Mouse (Mus musculus) midbrain, embryonic 13.5 days (tissue): Measurements from ENCODE around the gene Olfr51. TPM values are rescaled to one million over a fixed set of nuclear protein-coding genes. Genes with fewer than 3 reads are reported as not detected.
"Not testable (repeated sequence)": the region's sequence is repeated elsewhere in the genome, so short reads cannot be mapped to it uniquely, and the experiment has no call there.

Experiments
- ATAC-seq: fragments of 200-750 bp; cut with Nextera tagmentation; 2 replicates; pipeline ENCODE4 v1.8.0; 2017; ENCODE audit warnings: mild to moderate bottlenecking, moderate TSS enrichment, moderate library complexity
- H3K27ac ChIP-seq: fragments of 300-500 bp; sonication (generic); 2 replicates; pipeline ENCODE4 v1.5.1; 2015; ENCODE audit warnings: inconsistent platforms, mild to moderate bottlenecking, moderate library complexity
- H3K27me3 ChIP-seq: fragments of 300-500 bp; sonication (generic); 2 replicates; pipeline ENCODE4 v1.6.1; 2015; ENCODE audit warnings: mild to moderate bottlenecking, inconsistent platforms
- H3K36me3 ChIP-seq: fragments of 300-500 bp; sonication (generic); 2 replicates; pipeline ENCODE4 v1.6.1; 2015; ENCODE audit warnings: mild to moderate bottlenecking, inconsistent platforms
- H3K4me1 ChIP-seq: fragments of 300-500 bp; sonication (generic); replicated peaks from 2 replicates; pipeline ENCODE4 v1.6.1; 2015; ENCODE audit warnings: inconsistent platforms
- H3K4me2 ChIP-seq: fragments of 300-500 bp; sonication (generic); replicated peaks from 2 replicates; pipeline ENCODE4 v1.6.1; 2015; ENCODE audit warnings: moderate library complexity, mild to moderate bottlenecking, inconsistent platforms
- H3K4me3 ChIP-seq: fragments of 300-500 bp; sonication (generic); replicated peaks from 2 replicates; pipeline ENCODE4 v1.5.1; 2015; ENCODE audit warnings: mild to moderate bottlenecking, inconsistent platforms
- H3K9ac ChIP-seq: fragments of 300-500 bp; sonication (generic); replicated peaks from 2 replicates; pipeline ENCODE4 v1.6.1; 2015; ENCODE audit warnings: mild to moderate bottlenecking, inconsistent platforms
- H3K9me3 ChIP-seq: fragments of 300-500 bp; sonication (generic); 2 replicates; pipeline ENCODE4 v1.6.1; 2016; ENCODE audit warnings: mild to moderate bottlenecking, inconsistent platforms
- WGBS: fragments of 180-500 bp; shearing (Covaris S2); methylation state at CpG from one replicate; pipeline ENCODE4 v1.1.7; 2015; 5-methylcytosine and 5-hydroxymethylcytosine counted together
- polyA plus RNA-seq: library from polyadenylated mRNA; unstranded; fragments of >200 nt; fragmentation: Nextera tagmentation; extraction: Ambion mirVana; gene quantifications from 2 replicates; pipeline ENCODE4 v1.2.1, GENCODE M21; 2015

The Olfr51 gene
- polyA plus RNA-seq, 1 experiment from 2014 or later = not detected

DNA sequence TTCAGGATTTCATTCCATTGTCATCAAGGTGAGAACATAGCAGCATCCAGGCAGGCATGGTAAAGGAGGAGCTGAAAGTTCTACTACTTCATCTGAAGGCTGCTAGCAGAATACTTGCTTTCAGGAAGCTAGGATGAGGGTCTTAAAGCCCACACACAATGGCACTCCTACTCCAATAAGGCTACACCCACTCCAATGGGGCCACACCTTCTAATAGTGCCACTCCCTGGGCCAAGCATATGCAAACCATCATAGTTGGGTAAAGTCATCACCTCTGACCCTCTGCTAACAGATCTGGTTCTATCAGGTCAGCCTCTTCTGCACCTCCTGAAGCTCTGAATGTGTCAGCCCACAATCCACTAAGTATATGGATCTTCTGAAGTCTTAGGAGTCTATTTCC is 30.7 kb downstream of the Olfr51 start:
- H3K27ac ChIP-seq, H3K4me1 ChIP-seq, ATAC-seq: not testable (repeated sequence)

DNA sequence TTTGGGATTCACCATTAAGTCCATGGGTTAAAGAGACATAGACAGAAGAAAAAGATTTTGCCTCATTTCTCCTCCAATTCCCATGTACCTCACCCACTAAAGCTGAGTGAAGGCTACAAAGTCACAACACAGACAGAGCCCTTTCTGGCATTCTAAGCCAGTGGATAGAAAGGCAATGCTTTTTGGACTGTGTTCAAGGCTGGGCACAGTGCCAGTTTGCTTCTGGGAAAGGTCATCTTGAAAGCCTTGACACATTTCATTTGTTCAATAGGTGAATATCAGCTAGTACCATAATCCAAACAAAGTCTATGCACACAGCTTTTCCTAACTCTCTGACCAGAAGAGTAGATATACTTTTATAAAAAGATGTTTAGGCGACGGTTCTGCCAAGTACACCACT is 32.6 kb downstream of the Olfr51 start:
- 88% methylated on average over 2 of the region's 2 CpGs for WGBS
- Histone ChIP-seq H3K9ac (no peak overlapping the region), H3K9me3 (no peaks in the 10 kb centered on the region), H3K27me3 (no peaks in the 10 kb centered on the region), H3K4me1 (no peaks in the 10 kb centered on the region), H3K4me2 (no peak overlapping the region), H3K4me3 (no peak overlapping the region), H3K27ac (no peak overlapping the region), H3K36me3 (no peaks in the 10 kb centered on the region)
- no peak for ATAC-seq

More for the DNA sequence above, 30.7 kb downstream of the Olfr51 start:
- not testable (repeated sequence) for H3K27me3 ChIP-seq, H3K4me3 ChIP-seq, H3K4me2 ChIP-seq, H3K36me3 ChIP-seq, H3K9ac ChIP-seq, H3K9me3 ChIP-seq

DNA sequence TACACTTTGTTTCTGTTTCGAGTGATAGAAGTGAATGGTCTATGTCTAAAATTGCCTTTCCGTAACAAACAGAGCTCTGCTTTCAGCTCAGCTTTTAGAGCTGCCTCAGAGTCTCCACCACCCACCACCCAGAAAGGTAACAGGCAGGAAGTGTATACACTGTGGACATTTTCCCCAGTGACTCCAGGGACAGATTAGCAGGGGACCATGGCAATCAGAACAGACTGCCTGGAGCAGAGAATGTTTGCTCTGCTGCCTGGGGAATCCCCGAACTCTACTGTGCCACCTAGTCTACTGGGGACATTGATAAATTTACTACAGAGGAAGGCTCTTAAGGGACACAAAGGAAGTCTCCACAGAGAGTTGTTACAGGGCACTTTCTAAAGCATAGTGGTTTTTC is 41.4 kb downstream of the Olfr51 start:
- ATAC-seq = not testable (repeated sequence)

DNA sequence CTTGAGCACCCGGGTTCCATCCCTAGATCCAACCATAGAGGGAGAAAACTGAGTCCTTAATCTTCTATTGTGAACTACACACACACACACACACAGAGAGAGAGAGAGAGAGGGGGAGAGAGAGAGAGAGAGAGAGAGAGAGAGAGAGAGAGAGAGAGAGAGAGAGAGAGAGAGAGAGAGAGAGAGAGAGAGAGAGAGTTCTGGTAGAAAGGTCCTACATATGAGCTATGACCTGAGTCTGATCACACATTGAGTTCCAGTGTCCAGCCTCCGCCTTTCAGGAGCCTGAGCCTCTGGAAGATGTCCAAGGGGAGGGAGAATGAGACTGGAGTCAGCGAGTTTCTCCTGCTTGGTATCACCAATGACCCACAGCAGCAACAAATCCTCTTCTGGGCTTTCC is 44.4 kb downstream of the Olfr51 start, which contains the start of gene Olfr1375:
Gene Olfr1375 (plus strand): TSS at position 301 of the 400 bp plus-strand sequence.
- 79% methylated on average over 3 of the region's 3 CpGs for WGBS
- H3K9ac ChIP-seq, ATAC-seq, H3K4me1 ChIP-seq, H3K9me3 ChIP-seq, H3K27ac ChIP-seq, H3K4me2 ChIP-seq, H3K36me3 ChIP-seq, H3K27me3 ChIP-seq, H3K4me3 ChIP-seq: not testable (repeated sequence)

More for the DNA sequence above, 41.4 kb downstream of the Olfr51 start:
- H3K27ac ChIP-seq, H3K9me3 ChIP-seq, H3K36me3 ChIP-seq, H3K27me3 ChIP-seq, H3K4me3 ChIP-seq, H3K4me2 ChIP-seq, H3K4me1 ChIP-seq, H3K9ac ChIP-seq: not testable (repeated sequence)
- WGBS = 84% methylated on average over 3 of the region's 3 CpGs

DNA sequence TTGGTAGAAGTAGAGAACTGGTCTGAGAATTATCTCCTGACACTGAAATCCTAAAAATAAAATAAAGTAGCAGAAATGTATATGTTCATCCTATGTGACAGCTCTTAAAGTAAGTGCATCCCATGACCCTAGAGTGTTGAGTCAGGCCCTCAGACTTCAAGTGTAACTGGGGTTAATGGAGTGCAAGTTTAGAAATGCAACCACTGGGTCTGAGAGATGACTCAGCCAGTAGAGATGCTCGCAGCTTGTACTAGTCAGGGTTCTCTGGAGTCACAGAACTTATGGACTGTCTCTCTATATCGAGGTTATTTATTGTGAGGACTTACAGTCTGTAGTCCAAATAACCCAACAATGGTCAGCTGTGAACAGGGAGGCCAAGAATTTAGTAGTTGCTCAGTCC is 48.3 kb downstream of the Olfr51 start:
- 68% methylated on average over 2 of the region's 2 CpGs for WGBS
- Histone ChIP-seq H3K36me3 (no peaks in the 10 kb centered on the region), H3K9ac (no peak overlapping the region), H3K27me3 (no peaks in the 10 kb centered on the region), H3K4me2 (no peak overlapping the region), H3K4me1 (no peaks in the 10 kb centered on the region), H3K9me3 (no peaks in the 10 kb centered on the region), H3K27ac (no peak overlapping the region), H3K4me3 (no peak overlapping the region)
- ATAC-seq = no peak

DNA sequence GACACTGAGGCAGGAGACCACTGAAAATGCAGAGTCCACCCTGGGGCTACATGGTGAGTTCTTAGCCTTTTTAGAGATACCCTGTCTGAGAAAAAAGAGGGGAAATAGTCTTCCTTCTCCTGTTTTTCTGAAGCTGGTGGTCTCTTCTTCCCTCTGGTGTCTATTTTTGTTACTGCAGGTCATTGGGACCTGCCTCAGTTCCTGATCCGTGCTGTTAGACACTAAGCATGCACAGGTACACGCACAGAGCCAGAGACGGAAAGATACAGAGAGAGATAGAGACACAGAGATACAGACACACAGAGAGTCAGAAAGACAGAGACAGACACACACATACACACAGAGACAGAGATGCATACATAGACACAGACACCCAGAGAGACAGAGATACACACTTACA is 49.8 kb downstream of the Olfr51 start:
- Histone ChIP-seq H3K27me3 (no peaks in the 10 kb centered on the region), H3K27ac (no peak overlapping the region), H3K36me3 (no peaks in the 10 kb centered on the region), H3K4me1 (no peaks in the 10 kb centered on the region), H3K4me3 (no peak overlapping the region), H3K4me2 (no peak overlapping the region), H3K9ac (no peak overlapping the region), H3K9me3 (no peaks in the 10 kb centered on the region)
- no peak for ATAC-seq
- WGBS = 57% methylated on average over 3 of the region's 3 CpGs

DNA sequence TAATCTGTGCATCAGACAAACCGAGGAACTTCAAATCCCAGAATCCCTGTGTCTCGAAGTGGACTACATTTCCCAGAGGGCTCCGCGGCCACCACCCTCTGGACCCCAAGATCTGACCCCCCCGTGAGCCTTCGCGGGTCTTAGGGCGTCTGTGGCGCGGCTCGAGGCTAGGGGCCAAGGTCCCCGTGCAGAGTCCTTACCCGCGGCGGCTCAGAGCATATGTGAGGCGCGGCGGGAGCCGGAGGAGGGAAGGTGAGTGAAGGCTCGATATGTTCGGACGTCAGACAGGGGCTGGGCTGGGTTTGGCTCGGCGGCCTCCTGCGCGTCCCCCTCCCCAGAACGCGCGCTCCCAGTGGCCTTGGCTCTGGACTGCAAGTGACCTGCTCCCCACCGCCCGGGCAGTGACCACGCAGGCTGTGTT is 55.8 kb downstream of the Olfr51 start, which contains the start of gene Zfp354a:
Gene Zfp354a (plus strand): TSS at position 107 of the 421 bp plus-strand sequence.
- H3K27ac ChIP-seq = no peak within 1 kb of the TSS
- ATAC-seq = peak; percentile 95

More for the DNA sequence above, 55.8 kb downstream of the Olfr51 start, which contains the start of gene Zfp354a:
- H3K4me2 ChIP-seq = peak within 1 kb of the TSS; percentile 85
- peaks cover 31% of the 10 kb centered on the region for H3K36me3 ChIP-seq
- under 1% methylated on average over 32 of the region's 32 CpGs for WGBS
- peak within 1 kb of the TSS; percentile 80 for H3K9ac ChIP-seq
- H3K4me3 ChIP-seq = peak within 1 kb of the TSS; percentile 80
- H3K9me3 ChIP-seq = no peaks in the 10 kb centered on the region
- peaks cover 13% of the 10 kb centered on the region for H3K4me1 ChIP-seq
- no peaks in the 10 kb centered on the region for H3K27me3 ChIP-seq

Other genes with a start within 250 kb of the Olfr51 start
- gene Zfp354c, start 175.9 kb upstream of the Olfr51 start, polyA plus RNA-seq = 54.6 and 55.4 TPM in 2 replicates
- gene Zfp879, start 162.0 kb upstream of the Olfr51 start, polyA plus RNA-seq = 1.2 and 1.4 TPM in 2 replicates
- gene Grm6, start 152.9 kb upstream of the Olfr51 start, polyA plus RNA-seq = 0.08 TPM in 1 of 2 replicates, not detected in the other
- gene Zfp454, start 115.9 kb upstream of the Olfr51 start, polyA plus RNA-seq = 16.7 TPM in 2 replicates
- gene Zfp2, start 87.4 kb upstream of the Olfr51 start, polyA plus RNA-seq = 51.9 and 53.2 TPM in 2 replicates
- gene Zfp354b, start 72.0 kb upstream of the Olfr51 start, polyA plus RNA-seq = 2.9 TPM in 2 replicates
- not detected in 2 replicates for gene 4933414I15Rik, start 59.8 kb upstream of the Olfr51 start, polyA plus RNA-seq
- not detected in 2 replicates for gene Prop1, start 49.8 kb upstream of the Olfr51 start, polyA plus RNA-seq
- gene Olfr1378, start 37.1 kb upstream of the Olfr51 start, polyA plus RNA-seq = not detected in 2 replicates
- not detected in 2 replicates for gene Olfr1377, start 21.6 kb upstream of the Olfr51 start, polyA plus RNA-seq
- gene Olfr54, start 10.6 kb downstream of the Olfr51 start, polyA plus RNA-seq = not detected in 2 replicates
- gene Olfr1375, start 44.5 kb downstream of the Olfr51 start, polyA plus RNA-seq = not detected in 2 replicates
- gene Zfp354a, start 55.7 kb downstream of the Olfr51 start, polyA plus RNA-seq = 11.3 and 11.6 TPM in 2 replicates
- not detected in 2 replicates for gene Gm12569, start 216.9 kb downstream of the Olfr51 start, polyA plus RNA-seq